Mouse (Mus musculus): ENCODE measurements around the gene Iqce. TPM values are rescaled to one million over a fixed set of nuclear protein-coding genes. Genes with fewer than 3 reads are reported as not detected.

The Iqce gene
- polyA plus RNA-seq, 1 experiment from 2014 or later = 26.1 TPM

GRCm38 (mm10) chr5:140647821-140648518 is 54.2 kb downstream of the Iqce start:
- WGBS = 2% methylated on average over 13 of the region's 13 CpGs
- H3K4me1 ChIP-seq (ENCODE audit: control insufficient read depth, insufficient read depth, low read length) = peaks cover 39% of the 10 kb centered on the region
- peak; percentile 30 for ATAC-seq (ENCODE audit: low read depth)
- peak overlapping the region; percentile 100 for H3K9ac ChIP-seq (replicated peaks; ENCODE audit: low read depth, low read length)
- no peaks in the 10 kb centered on the region for H3K9me3 ChIP-seq (ENCODE audit: control insufficient read depth, low read length)
- H3K4me2 ChIP-seq (ENCODE audit: low read depth, low read length) = peak overlapping the region; percentile 88
- H3K27me3 ChIP-seq (ENCODE audit: control insufficient read depth, insufficient read depth, low read length) = no peaks in the 10 kb centered on the region
- H3K27ac ChIP-seq (ENCODE audit: low read depth, low read length) = peak overlapping the region; percentile 94
- peak overlapping the region; percentile 96 for H3K4me3 ChIP-seq (ENCODE audit: low read depth, low read length)
- no peaks in the 10 kb centered on the region for H3K36me3 ChIP-seq (ENCODE audit: control insufficient read depth, insufficient read depth, low read length)

- Histone ChIP-seq H3K27ac (ENCODE audit: low read depth, low read length) (peak overlapping the region; percentile 94), H3K4me2 (ENCODE audit: low read depth, low read length) (peak overlapping the region; percentile 88), H3K9ac (replicated peaks; ENCODE audit: low read depth, low read length) (peak overlapping the region; percentile 100), H3K36me3 (ENCODE audit: control insufficient read depth, insufficient read depth, low read length) (no peaks in the 10 kb centered on the region), H3K27me3 (ENCODE audit: control insufficient read depth, insufficient read depth, low read length) (no peaks in the 10 kb centered on the region), H3K9me3 (ENCODE audit: control insufficient read depth, low read length) (no peaks in the 10 kb centered on the region), H3K4me3 (ENCODE audit: low read depth, low read length) (peak overlapping the region; percentile 96), H3K4me1 (ENCODE audit: control insufficient read depth, insufficient read depth, low read length) (peaks cover 45% of the 10 kb centered on the region)
- WGBS = 21% methylated on average over 13 of the region's 13 CpGs
- no peak for ATAC-seq (ENCODE audit: low read depth)
Measured at GRCm38 (mm10) chr5:140647031-140647760, 55.0 kb downstream of the Iqce start.

GRCm38 (mm10) chr5:140646171-140646570 is 56.0 kb downstream of the Iqce start:
- WGBS = 74% methylated on average over 6 of the region's 6 CpGs
- no peak overlapping the region for H3K27ac ChIP-seq (ENCODE audit: low read depth, low read length)

GRCm38 (mm10) chr5:140645454-140645853 is 56.7 kb downstream of the Iqce start:
- H3K36me3 ChIP-seq (ENCODE audit: control insufficient read depth, insufficient read depth, low read length) = no peaks in the 10 kb centered on the region
- no peak overlapping the region for H3K27ac ChIP-seq (ENCODE audit: low read depth, low read length)
- no peak overlapping the region for H3K4me3 ChIP-seq (ENCODE audit: low read depth, low read length)
- H3K27me3 ChIP-seq (ENCODE audit: control insufficient read depth, insufficient read depth, low read length) = no peaks in the 10 kb centered on the region
- H3K4me2 ChIP-seq (ENCODE audit: low read depth, low read length) = peak overlapping the region; percentile 88
- 0 out of 2 replicates have a peak overlapping the region, but pooled peaks have one; percentile 28 for H3K9ac ChIP-seq (replicated peaks; ENCODE audit: low read depth, low read length)
- H3K9me3 ChIP-seq (ENCODE audit: control insufficient read depth, low read length) = no peaks in the 10 kb centered on the region
- no peak for ATAC-seq (ENCODE audit: low read depth)
- peaks cover 63% of the 10 kb centered on the region for H3K4me1 ChIP-seq (ENCODE audit: control insufficient read depth, insufficient read depth, low read length)
- 74% methylated on average over 4 of the region's 4 CpGs for WGBS

More at GRCm38 (mm10) chr5:140646171-140646570, 56.0 kb downstream of the Iqce start:
- H3K36me3 ChIP-seq (ENCODE audit: control insufficient read depth, insufficient read depth, low read length) = no peaks in the 10 kb centered on the region
- peak overlapping the region; percentile 88 for H3K4me2 ChIP-seq (ENCODE audit: low read depth, low read length)
- H3K4me3 ChIP-seq (ENCODE audit: low read depth, low read length) = peak overlapping the region; percentile 96
- H3K9ac ChIP-seq (replicated peaks; ENCODE audit: low read depth, low read length) = peak overlapping the region; percentile 100; the same call in 1 of the 2 replicates
- no peak for ATAC-seq (ENCODE audit: low read depth)
- peaks cover 56% of the 10 kb centered on the region for H3K4me1 ChIP-seq (ENCODE audit: control insufficient read depth, insufficient read depth, low read length)
- H3K9me3 ChIP-seq (ENCODE audit: control insufficient read depth, low read length) = no peaks in the 10 kb centered on the region
- H3K27me3 ChIP-seq (ENCODE audit: control insufficient read depth, insufficient read depth, low read length) = no peaks in the 10 kb centered on the region

- Histone ChIP-seq H3K4me3 (ENCODE audit: low read depth, low read length) (no peak overlapping the region; the same call in 1 of the 2 replicates), H3K9me3 (ENCODE audit: control insufficient read depth, low read length) (no peaks in the 10 kb centered on the region), H3K27me3 (ENCODE audit: control insufficient read depth, insufficient read depth, low read length) (no peaks in the 10 kb centered on the region), H3K36me3 (ENCODE audit: control insufficient read depth, insufficient read depth, low read length) (peaks cover 5% of the 10 kb centered on the region), H3K27ac (ENCODE audit: low read depth, low read length) (no peak overlapping the region), H3K4me1 (ENCODE audit: control insufficient read depth, insufficient read depth, low read length) (peaks cover 63% of the 10 kb centered on the region), H3K9ac (replicated peaks; ENCODE audit: low read depth, low read length) (no peak overlapping the region), H3K4me2 (ENCODE audit: low read depth, low read length) (peak overlapping the region; percentile 88; the same call in 1 of the 2 replicates)
- no peak for ATAC-seq (ENCODE audit: low read depth)
- 70% methylated on average over 15 of the region's 15 CpGs for WGBS
Measured at GRCm38 (mm10) chr5:140644702-140645201, 57.4 kb downstream of the Iqce start.

GRCm38 (mm10) chr5:140644263-140644662 is 57.9 kb downstream of the Iqce start:
- H3K4me3 ChIP-seq (ENCODE audit: low read depth, low read length) = no peak overlapping the region
- H3K4me2 ChIP-seq (ENCODE audit: low read depth, low read length) = no peak overlapping the region
- ATAC-seq (ENCODE audit: low read depth) = no peak
- no peak overlapping the region for H3K9ac ChIP-seq (replicated peaks; ENCODE audit: low read depth, low read length)
- H3K36me3 ChIP-seq (ENCODE audit: control insufficient read depth, insufficient read depth, low read length) = peaks cover 9% of the 10 kb centered on the region
- peaks cover 58% of the 10 kb centered on the region for H3K4me1 ChIP-seq (ENCODE audit: control insufficient read depth, insufficient read depth, low read length)
- no peaks in the 10 kb centered on the region for H3K27me3 ChIP-seq (ENCODE audit: control insufficient read depth, insufficient read depth, low read length)
- no peaks in the 10 kb centered on the region for H3K9me3 ChIP-seq (ENCODE audit: control insufficient read depth, low read length)
- 90% methylated on average over 6 of the region's 6 CpGs for WGBS
- no peak overlapping the region for H3K27ac ChIP-seq (ENCODE audit: low read depth, low read length)

GRCm38 (mm10) chr5:140642076-140642475 is 60.1 kb downstream of the Iqce start:
- Histone ChIP-seq H3K4me3 (ENCODE audit: low read depth, low read length) (no peak overlapping the region), H3K9me3 (ENCODE audit: control insufficient read depth, low read length) (no peaks in the 10 kb centered on the region), H3K9ac (replicated peaks; ENCODE audit: low read depth, low read length) (no peak overlapping the region), H3K4me2 (ENCODE audit: low read depth, low read length) (no peak overlapping the region), H3K4me1 (ENCODE audit: control insufficient read depth, insufficient read depth, low read length) (peaks cover 60% of the 10 kb centered on the region), H3K36me3 (ENCODE audit: control insufficient read depth, insufficient read depth, low read length) (peaks cover 17% of the 10 kb centered on the region), H3K27ac (ENCODE audit: low read depth, low read length) (0 out of 2 replicates have a peak overlapping the region, but pooled peaks have one; percentile 23), H3K27me3 (ENCODE audit: control insufficient read depth, insufficient read depth, low read length) (no peaks in the 10 kb centered on the region)
- ATAC-seq (ENCODE audit: low read depth) = no peak
- 87% methylated on average over 3 of the region's 3 CpGs for WGBS

GRCm38 (mm10) chr5:140641254-140641928 is 60.8 kb downstream of the Iqce start:
- H3K27ac ChIP-seq (ENCODE audit: low read depth, low read length) = no peak overlapping the region
- no peak for ATAC-seq (ENCODE audit: low read depth)
- H3K9ac ChIP-seq (replicated peaks; ENCODE audit: low read depth, low read length) = no peak overlapping the region
- no peaks in the 10 kb centered on the region for H3K27me3 ChIP-seq (ENCODE audit: control insufficient read depth, insufficient read depth, low read length)
- H3K4me3 ChIP-seq (ENCODE audit: low read depth, low read length) = no peak overlapping the region
- WGBS = 67% methylated on average over 10 of the region's 10 CpGs
- H3K36me3 ChIP-seq (ENCODE audit: control insufficient read depth, insufficient read depth, low read length) = peaks cover 17% of the 10 kb centered on the region
- H3K4me2 ChIP-seq (ENCODE audit: low read depth, low read length) = no peak overlapping the region
- peaks cover 56% of the 10 kb centered on the region for H3K4me1 ChIP-seq (ENCODE audit: control insufficient read depth, insufficient read depth, low read length)
- no peaks in the 10 kb centered on the region for H3K9me3 ChIP-seq (ENCODE audit: control insufficient read depth, low read length)

Measured in neural tube, embryonic 14.5 days (tissue).